Mouse (Mus musculus): ENCODE measurements around the gene Fxyd1. TPM values are rescaled to one million over a fixed set of nuclear protein-coding genes. Genes with fewer than 3 reads are reported as not detected.

Gene Fxyd1
- polyA plus RNA-seq, 1 experiment = 330 TPM

- TF ChIP-seq CTCF (IDR thresholded peaks at IDR 0.05; ENCODE audit: insufficient read depth, low read length) = no peak
- no peak for TF ChIP-seq POLR2A (IDR thresholded peaks at IDR 0.05; ENCODE audit: borderline replicate concordance, extremely low read depth, low read depth, low read length)
- DNase-seq = no peak
- Histone ChIP-seq H3K4me3 (replicated peaks; ENCODE audit: extremely low read depth, low read depth, low read length) (no peak overlapping the region), H3K4me1 (ENCODE audit: control insufficient read depth, insufficient read depth, low read length) (peaks cover 4% of the 10 kb centered on the region; the same call in 1 of the 2 replicates)
- WGBS = 59% methylated on average over 1 of the region's 1 CpGs
Observed at GRCm38 (mm10) chr7:31008175-31008574, 48.8 kb downstream of the Fxyd1 start.

- WGBS = 82% methylated on average over 1 of the region's 1 CpGs
- no peak for TF ChIP-seq POLR2A (IDR thresholded peaks at IDR 0.05; ENCODE audit: borderline replicate concordance, extremely low read depth, low read depth, low read length)
- no peak for TF ChIP-seq CTCF (IDR thresholded peaks at IDR 0.05; ENCODE audit: insufficient read depth, low read length)
- DNase-seq = no peak
- Histone ChIP-seq H3K4me3 (replicated peaks; ENCODE audit: extremely low read depth, low read depth, low read length) (no peak overlapping the region), H3K4me1 (ENCODE audit: control insufficient read depth, insufficient read depth, low read length) (peaks cover 4% of the 10 kb centered on the region; the same call in 1 of the 2 replicates)
Observed at GRCm38 (mm10) chr7:31007775-31008174, 49.2 kb downstream of the Fxyd1 start.

GRCm38 (mm10) chr7:31002650-31003049 is 54.3 kb downstream of the Fxyd1 start:
- no peak overlapping the region for H3K4me3 ChIP-seq (replicated peaks; ENCODE audit: extremely low read depth, low read depth, low read length)
- peak; percentile 20 for DNase-seq
- TF ChIP-seq POLR2A (IDR thresholded peaks at IDR 0.05; ENCODE audit: borderline replicate concordance, extremely low read depth, low read depth, low read length) (peak; percentile 70; the same call in 1 of the 2 replicates), CTCF (IDR thresholded peaks at IDR 0.05; ENCODE audit: insufficient read depth, low read length) (no peak)
- WGBS = 32% methylated on average over 8 of the region's 8 CpGs
- peaks cover 14% of the 10 kb centered on the region for H3K4me1 ChIP-seq (ENCODE audit: control insufficient read depth, insufficient read depth, low read length)

Other genes starting within 250 kb of the Fxyd1 start
- gene Ffar2, start 233.4 kb downstream of the Fxyd1 start, polyA plus RNA-seq (2012; rRNA removed) = 3.0 and 5.2 TPM in 2 replicates
- gene Ffar3, start 201.0 kb downstream of the Fxyd1 start, polyA plus RNA-seq (2012; rRNA removed) = not detected in 2 replicates
- gene Ffar1, start 195.6 kb downstream of the Fxyd1 start, polyA plus RNA-seq (2012; rRNA removed) = 0.78 and 1.3 TPM in 2 replicates
- 14.4 and 19.3 TPM in 2 replicates for gene Cd22, start 176.9 kb downstream of the Fxyd1 start, polyA plus RNA-seq (2012; rRNA removed)
- 3.3 and 3.7 TPM in 2 replicates for gene Mag, start 142.3 kb downstream of the Fxyd1 start, polyA plus RNA-seq (2012; rRNA removed)
- gene Hamp2, start 132.5 kb downstream of the Fxyd1 start, polyA plus RNA-seq (2012; rRNA removed) = 0.75 TPM in 1 of 2 replicates, not detected in the other
- gene Hamp, start 113.2 kb downstream of the Fxyd1 start, polyA plus RNA-seq (2012; rRNA removed) = 34.5 and 45.7 TPM in 2 replicates
- gene Usf2, start 100.4 kb downstream of the Fxyd1 start, polyA plus RNA-seq (2012; rRNA removed) = 122 and 190 TPM in 2 replicates
- 93.0 and 116 TPM in 2 replicates for gene Lsr, start 83.7 kb downstream of the Fxyd1 start, polyA plus RNA-seq (2012; rRNA removed)
- gene Fam187b, start 83.4 kb downstream of the Fxyd1 start, polyA plus RNA-seq (2012; rRNA removed) = 5.7 and 7.2 TPM in 2 replicates
- gene Fxyd5, start 14.7 kb downstream of the Fxyd1 start, polyA plus RNA-seq (2012; rRNA removed) = 156 and 178 TPM in 2 replicates
- gene Fxyd7, start 5.7 kb downstream of the Fxyd1 start, polyA plus RNA-seq (2012; rRNA removed) = 7.5 and 10.6 TPM in 2 replicates
- gene Lgi4, start 2.1 kb upstream of the Fxyd1 start, polyA plus RNA-seq (2012; rRNA removed) = 6.8 TPM in 2 replicates
- 16.4 and 43.2 TPM in 2 replicates for gene Fxyd3, start 19.5 kb upstream of the Fxyd1 start, polyA plus RNA-seq (2012; rRNA removed)
- gene Hpn, start 58.1 kb upstream of the Fxyd1 start, polyA plus RNA-seq (2012; rRNA removed) = 30.1 and 34.5 TPM in 2 replicates
- gene Scn1b, start 69.8 kb upstream of the Fxyd1 start, polyA plus RNA-seq (2012; rRNA removed) = 26.6 and 43.9 TPM in 2 replicates
- 103 and 113 TPM in 2 replicates for gene Gramd1a, start 98.7 kb upstream of the Fxyd1 start, polyA plus RNA-seq (2012; rRNA removed)
- gene Scgb2b2, start 233.3 kb upstream of the Fxyd1 start, polyA plus RNA-seq (2012; rRNA removed) = not detected in 2 replicates
- gene Scgb1b2, start 234.6 kb upstream of the Fxyd1 start, polyA plus RNA-seq (2012; rRNA removed) = not detected in 2 replicates

Measured in lung, adult 2 months (tissue).